Mouse (Mus musculus): ENCODE results near the gene Slc4a1ap.
"Not testable (repeated sequence)": the region's sequence is repeated elsewhere in the genome, so short reads cannot be mapped to it uniquely, and the experiment has no call there.

Slc4a1ap gene

GRCm38 (mm10) chr5:31526354-31527116 lies at the start of gene Slc4a1ap:
TSS of gene Slc4a1ap (plus strand) at chr5:31526995.
- in situ Hi-C loops (cut with MboI, MseI) = no loop called here

- in situ Hi-C loops (cut with MboI, MseI) = no loop called here
Measured at GRCm38 (mm10) chr5:31480536-31480935, 46.3 kb upstream of the Slc4a1ap start.

- in situ Hi-C loops (cut with MboI, MseI) = no loop called here
Measured at GRCm38 (mm10) chr5:31485440-31485839, 41.4 kb upstream of the Slc4a1ap start, which contains the start of gene 4930548H24Rik. TSS of gene 4930548H24Rik (plus strand) at chr5:31485740.

- in situ Hi-C loops (cut with MboI, MseI) = no loop called here
Measured at GRCm38 (mm10) chr5:31487889-31488288, 38.9 kb upstream of the Slc4a1ap start.

- in situ Hi-C loops (cut with MboI, MseI) = no loop called here
Measured at GRCm38 (mm10) chr5:31489116-31489769, 37.6 kb upstream of the Slc4a1ap start.

- in situ Hi-C loops (cut with MboI, MseI) = no loop called here
Measured at GRCm38 (mm10) chr5:31492031-31492430, 34.8 kb upstream of the Slc4a1ap start.

GRCm38 (mm10) chr5:31494513-31495297 lies 32.1 kb upstream of the Slc4a1ap start, which contains the start of gene Gpn1:
TSS of gene Gpn1 (plus strand) at chr5:31494741.
- in situ Hi-C loops (cut with MboI, MseI) = no loop called here

GRCm38 (mm10) chr5:31504843-31505242 lies 22.0 kb upstream of the Slc4a1ap start:
- in situ Hi-C loops (cut with MboI, MseI) = no loop called here

- in situ Hi-C loops (cut with MboI, MseI) = no loop called here
Measured at GRCm38 (mm10) chr5:31512481-31512880, 14.3 kb upstream of the Slc4a1ap start.

GRCm38 (mm10) chr5:31520556-31520955 lies 6.2 kb upstream of the Slc4a1ap start:
- in situ Hi-C loops (cut with MboI, MseI) = no loop called here

- in situ Hi-C loops (cut with MboI, MseI) = no loop called here
Measured at GRCm38 (mm10) chr5:31527117-31527680, 404 bp downstream of the Slc4a1ap start.

GRCm38 (mm10) chr5:31527707-31528106 lies 912 bp downstream of the Slc4a1ap start, which contains the start of gene Supt7l:
TSS of gene Supt7l (minus strand) at chr5:31527807.
- in situ Hi-C loops (cut with MboI, MseI) = not testable (repeated sequence)

GRCm38 (mm10) chr5:31528560-31528959 lies 1.8 kb downstream of the Slc4a1ap start:
- in situ Hi-C loops (cut with MboI, MseI) = no loop called here

GRCm38 (mm10) chr5:31535228-31535627 lies 8.4 kb downstream of the Slc4a1ap start:
- in situ Hi-C loops (cut with MboI, MseI) = no loop called here

GRCm38 (mm10) chr5:31559401-31559800 lies 32.6 kb downstream of the Slc4a1ap start:
- in situ Hi-C loops (cut with MboI, MseI) = no loop called here

- in situ Hi-C loops (cut with MboI, MseI) = loop anchor here (5.0 kb wide), 1 partner anchor 122 kb away; no protein-coding TSS in a partner anchor
Measured at GRCm38 (mm10) chr5:31560352-31560751, 33.6 kb downstream of the Slc4a1ap start.

GRCm38 (mm10) chr5:31562036-31562666 lies 35.4 kb downstream of the Slc4a1ap start:
- in situ Hi-C loops (cut with MboI, MseI) = loop anchor here (5.0 kb wide), 1 partner anchor 120 kb away; no protein-coding TSS in a partner anchor

- in situ Hi-C loops (cut with MboI, MseI) = loop anchor here (5.0 kb wide), 1 partner anchor 119 kb away; no protein-coding TSS in a partner anchor
Measured at GRCm38 (mm10) chr5:31563496-31563895, 36.7 kb downstream of the Slc4a1ap start.

- in situ Hi-C loops (cut with MboI, MseI) = loop anchor here (5.0 kb wide), 1 partner anchor 118 kb away; no protein-coding TSS in a partner anchor
Measured at GRCm38 (mm10) chr5:31563905-31564304, 37.1 kb downstream of the Slc4a1ap start.

- in situ Hi-C loops (cut with MboI, MseI) = loop anchor here (5.0 kb wide), 1 partner anchor 117 kb away; no protein-coding TSS in a partner anchor
Measured at GRCm38 (mm10) chr5:31564976-31565375, 38.2 kb downstream of the Slc4a1ap start.

- in situ Hi-C loops (cut with MboI, MseI) = no loop called here
Measured at GRCm38 (mm10) chr5:31566026-31566425, 39.2 kb downstream of the Slc4a1ap start.

Measured in T-helper 1 cell (primary cell).